Mouse (Mus musculus): Measurements from ENCODE around the gene Fgg. TPM values are rescaled to one million over a fixed set of nuclear protein-coding genes. Genes with fewer than 3 reads are reported as not detected.
A peak's percentile ranks its signal among the peaks of the same experiment; 100 is the strongest.

Fgg gene
- total RNA-seq, 2 experiments from 2014 or later = not detected

- no peak for DNase-seq
These were observed 20.2 kb downstream of the Fgg start for GRCm38 (mm10) chr3:83027546-83028251.

GRCm38 (mm10) chr3:83030331-83030730 lies 22.8 kb downstream of the Fgg start:
- DNase-seq = no peak

GRCm38 (mm10) chr3:83032746-83033308 lies 25.3 kb downstream of the Fgg start:
- no peak for DNase-seq

GRCm38 (mm10) chr3:83033801-83034200 lies 26.3 kb downstream of the Fgg start:
- DNase-seq = no peak

- DNase-seq = no peak
These were observed 31.3 kb downstream of the Fgg start for GRCm38 (mm10) chr3:83038865-83039264.

- DNase-seq = no peak
These were observed 32.1 kb downstream of the Fgg start for GRCm38 (mm10) chr3:83039666-83040065.

GRCm38 (mm10) chr3:83042451-83042850 lies 34.9 kb downstream of the Fgg start:
- DNase-seq = no peak

GRCm38 (mm10) chr3:83046649-83047048 lies 39.1 kb downstream of the Fgg start:
- no peak for DNase-seq

- no peak for DNase-seq
These were observed 42.2 kb downstream of the Fgg start, which contains the start of gene Fgb for GRCm38 (mm10) chr3:83049680-83050079. Gene Fgb (minus strand): TSS chr3:83049863.

- DNase-seq = no peak
These were observed 43.1 kb downstream of the Fgg start for GRCm38 (mm10) chr3:83050661-83051060.

GRCm38 (mm10) chr3:83052102-83052501 lies 44.6 kb downstream of the Fgg start:
- DNase-seq = no peak

- no peak for DNase-seq
These were observed 45.6 kb downstream of the Fgg start for GRCm38 (mm10) chr3:83053126-83053525.

GRCm38 (mm10) chr3:83053758-83054157 lies 46.2 kb downstream of the Fgg start:
- no peak for DNase-seq

GRCm38 (mm10) chr3:83054759-83055158 lies 47.2 kb downstream of the Fgg start:
- no peak for DNase-seq

GRCm38 (mm10) chr3:83055281-83056038 lies 47.9 kb downstream of the Fgg start, which contains the start of gene Plrg1:
Gene Plrg1 (plus strand): TSS chr3:83055522.
- DNase-seq = peak; percentile 98

- no peak for DNase-seq
These were observed 49.5 kb downstream of the Fgg start for GRCm38 (mm10) chr3:83057046-83057445.

Other genes with a start within 250 kb of the Fgg start
- under 1 TPM; 0.20 to 0.27 TPM for gene Rbm46, start 131.2 kb upstream of the Fgg start, total RNA-seq (2021)
- under 1 TPM; 0.05 to 0.08 TPM for gene Lrat, start 103.8 kb upstream of the Fgg start, total RNA-seq (2021)
- gene Fga, start 18.4 kb downstream of the Fgg start, total RNA-seq (2021) = not detected
- gene Fgb, start 42.1 kb downstream of the Fgg start, total RNA-seq (2021) = not detected
- 10 to 100 TPM; 18.6 to 20.1 TPM for gene Plrg1, start 47.8 kb downstream of the Fgg start, total RNA-seq (2021)
- 1 to 10 TPM in 1 of 2 experiments, under 1 TPM in 1; 0.67 to 1.8 TPM for gene Dchs2, start 120.2 kb downstream of the Fgg start, total RNA-seq (2021)

Measured in gastrocnemius, postnatal 25 days (tissue).